9 mouse cellular contexts compared by ENCODE assay signal in genomic region chr14:73253453-73254251, GRCm38 (mm10). TPM values are rescaled to one million over a fixed set of nuclear protein-coding genes. Genes with fewer than 3 reads are reported as not detected.
DNase-seq lines count a peak whose midpoint lies in the region; ATAC-seq and TF ChIP-seq lines count a peak whose summit lies in the region.
"Had no signal": no experiment of that assay in that cellular context is flagged by ENCODE, and none has a peak within 500 bp of the region (broad histone marks: within the 10 kb centered on the region; RNA-seq: fewer than 3 reads in every experiment).

No protein-coding gene starts in this region.

- ATAC-seq in heart, postnatal 0 days (ENCODE audit: insufficient read depth, low read depth): peak; percentile 27; the same call in 1 of the 2 replicates
- peak; percentile 76 for ATAC-seq in liver, embryonic 16.5 days (ENCODE audit: low read depth)

- TF ChIP-seq EP300 in heart, postnatal 0 days (IDR thresholded peaks at IDR 0.05; ENCODE audit: low read depth): no peak

- H3K9ac ChIP-seq in heart, postnatal 0 days (replicated peaks; ENCODE audit: low read depth, low read length): no peak overlapping the region
- no peak overlapping the region for H3K9ac ChIP-seq in ES-E14 (ENCODE audit: insufficient read depth, low read depth, low read length, poor library complexity, severe bottlenecking)
- H3K9ac ChIP-seq in liver, embryonic 16.5 days (ENCODE audit: low read depth, low read length): no peak overlapping the region
- H3K9ac ChIP-seq: midbrain, embryonic 12.5 days had no signal

- H3K4me3 ChIP-seq in heart, postnatal 0 days (ENCODE audit: low read depth, low read length): no peak overlapping the region
- H3K4me3 ChIP-seq in ES-E14 (ENCODE audit: insufficient read depth in 1 of 2, low read depth in 1 of 2, low read length in 2 of 2, poor library complexity in 1 of 2, severe bottlenecking in 1 of 2): no peak overlapping the region
- H3K4me3 ChIP-seq in liver, embryonic 16.5 days (ENCODE audit: low read depth, low read length): no peak overlapping the region
- H3K4me3 ChIP-seq: midbrain, embryonic 12.5 days had no signal

- no peaks in the 10 kb centered on the region for H3K36me3 ChIP-seq in heart, postnatal 0 days (replicated peaks; ENCODE audit: control insufficient read depth, insufficient read depth, low read length)
- no peaks in the 10 kb centered on the region for H3K36me3 ChIP-seq in ES-E14 (ENCODE audit: control insufficient read depth, insufficient read depth, low read length, poor library complexity, severe bottlenecking)
- no peaks in the 10 kb centered on the region for H3K36me3 ChIP-seq in liver, embryonic 16.5 days (ENCODE audit: control insufficient read depth, insufficient read depth)
- H3K36me3 ChIP-seq: midbrain, embryonic 12.5 days had no signal

- H3K27ac ChIP-seq in heart, postnatal 0 days (ENCODE audit: low read depth): peak overlapping the region; percentile 61
- no peak overlapping the region; the same call in 1 of the 2 replicates for H3K27ac ChIP-seq in ES-E14 (ENCODE audit: insufficient read depth, low read depth, low read length, poor library complexity, severe bottlenecking)
- H3K27ac ChIP-seq in liver, embryonic 16.5 days (ENCODE audit: low read length): peak overlapping the region; percentile 69
- H3K27ac ChIP-seq: midbrain, embryonic 12.5 days had no signal

- WGBS in heart, postnatal 0 days: 60% methylated on average over 6 of the region's 6 CpGs
- 43% methylated on average over 6 of the region's 6 CpGs for WGBS in liver, embryonic 16.5 days (ENCODE audit: insufficient replicate concordance)

- no peak for TF ChIP-seq CTCF in heart, postnatal 0 days (IDR thresholded peaks at IDR 0.05; ENCODE audit: low read depth)

- no peak for DNase-seq in heart, postnatal 0 days (ENCODE audit: low spot score)
- no peak for DNase-seq in heart, adult 8-10 months (ENCODE audit: low spot score)
- DNase-seq in ES-E14 (ENCODE audit: low read depth, low spot score): no peak
- peak; percentile 89 for DNase-seq in kidney, adult 11 months
- DNase-seq in frontal cortex, postnatal 36 days (ENCODE audit: low spot score in 2 of 2): no peak
- no peak for DNase-seq in cerebellum, adult 11 months
- DNase-seq in ovary, adult 18-20 months (ENCODE audit: low spot score): no peak

- in situ Hi-C loops in ES-E14 (cut with MboI; ENCODE audit: low sequenced_read_pairs in 2 of 2, unreplicated experiment in 2 of 2): no loop called here

- no peaks in the 10 kb centered on the region for H3K9me3 ChIP-seq in heart, postnatal 0 days (replicated peaks; ENCODE audit: control insufficient read depth, low read length)
- no peaks in the 10 kb centered on the region for H3K9me3 ChIP-seq in ES-E14 (ENCODE audit: control insufficient read depth, insufficient read depth, low read depth, low read length)
- H3K9me3 ChIP-seq in liver, embryonic 16.5 days (replicated peaks; ENCODE audit: control insufficient read depth, low read length): no peaks in the 10 kb centered on the region
- H3K9me3 ChIP-seq: midbrain, embryonic 12.5 days had no signal

- no peaks in the 10 kb centered on the region for H3K4me1 ChIP-seq in heart, postnatal 0 days (ENCODE audit: control insufficient read depth, insufficient read depth)
- peaks cover 0 to 6% of the 10 kb centered on the region in 2 experiments; a peak in 3 of 4 replicates for H3K4me1 ChIP-seq in ES-E14 (ENCODE audit: control insufficient read depth in 2 of 2, insufficient read depth in 2 of 2, low read length in 2 of 2, poor library complexity in 1 of 2)
- peaks cover 8% of the 10 kb centered on the region for H3K4me1 ChIP-seq in liver, embryonic 16.5 days (ENCODE audit: control insufficient read depth, low read depth, low read length)
- H3K4me1 ChIP-seq: midbrain, embryonic 12.5 days had no signal

- no peak overlapping the region for H3K4me2 ChIP-seq in heart, postnatal 0 days (ENCODE audit: low read depth, low read length)
- no peak overlapping the region for H3K4me2 ChIP-seq in liver, embryonic 16.5 days (ENCODE audit: low read depth, low read length)
- H3K4me2 ChIP-seq: midbrain, embryonic 12.5 days had no signal

- H3K27me3 ChIP-seq in heart, postnatal 0 days (ENCODE audit: control insufficient read depth, insufficient read depth, low read length): no peaks in the 10 kb centered on the region
- H3K27me3 ChIP-seq in liver, embryonic 16.5 days (ENCODE audit: control insufficient read depth, insufficient read depth, low read depth, low read length): no peaks in the 10 kb centered on the region
- H3K27me3 ChIP-seq: midbrain, embryonic 12.5 days had no signal

TF ChIP-seq in ES-E14, 5 proteins besides CTCF, POLR2A, EP300 and RAD21:
- TF ChIP-seq ZNF384 (IDR thresholded peaks at IDR 0.05; ENCODE audit: low read depth, low read length): peak; percentile 78
- TF ChIP-seq CHD2 (IDR thresholded peaks at IDR 0.05; ENCODE audit: low read depth, low read length): no peak
- no peak for TF ChIP-seq MAFK (IDR thresholded peaks at IDR 0.05; ENCODE audit: insufficient read depth, low read depth, low read length)
TF ChIP-seq in ES-E14: peak in this region for 1.

RNA-seq across cellular contexts. Expression of gene Lpar6, which starts 16.0 kb away (rescaled TPM):
- total RNA-seq in heart, postnatal 0 days (2014; rRNA removed; ENCODE audit: low replicate concordance): 6.6 and 7.0 TPM in 2 replicates
- 7.2 and 7.8 TPM in 2 replicates for polyA plus RNA-seq in heart, postnatal 0 days (2015; fragmentation: Nextera tagmentation; extraction: Ambion mirVana)
- total RNA-seq in heart, adult 8-10 months (2022): 1 to 10 TPM; 2.5 TPM
- total RNA-seq in ES-E14 (2012; rRNA removed): 5.9 and 6.2 TPM in 2 replicates
- 5.9 TPM in 2 replicates for polyA plus RNA-seq in liver, embryonic 16.5 days (2015; fragmentation: Nextera tagmentation; extraction: Ambion mirVana)
